Mouse (Mus musculus): ENCODE data around the gene Mcpt8.
"Not testable (repeated sequence)": the region's sequence is repeated elsewhere in the genome, so short reads cannot be mapped to it uniquely, and the experiment has no call there.

Gene Mcpt8

GRCm38 (mm10) chr14:56085167-56085566 lies at the start of gene Mcpt8:
Mcpt8 (minus strand) TSS chr14:56085273.
- no peak for DNase-seq (ENCODE audit: low read depth, low spot score)

- not testable (repeated sequence) for DNase-seq (ENCODE audit: low read depth, low spot score)
Observed at GRCm38 (mm10) chr14:56133675-56134074, 48.6 kb upstream of the Mcpt8 start.

GRCm38 (mm10) chr14:56132508-56132907 lies 47.4 kb upstream of the Mcpt8 start, which contains the start of gene Gzmd:
Gzmd (minus strand) TSS chr14:56132608.
- DNase-seq (ENCODE audit: low read depth, low spot score) = not testable (repeated sequence)

- DNase-seq (ENCODE audit: low read depth, low spot score) = no peak
Observed at GRCm38 (mm10) chr14:56128341-56128740, 43.3 kb upstream of the Mcpt8 start.

- DNase-seq (ENCODE audit: low read depth, low spot score) = no peak
Observed at GRCm38 (mm10) chr14:56123516-56123915, 38.4 kb upstream of the Mcpt8 start.

- DNase-seq (ENCODE audit: low read depth, low spot score) = no peak
Observed at GRCm38 (mm10) chr14:56120525-56120924, 35.5 kb upstream of the Mcpt8 start, which contains the start of gene Gzme. Gzme (minus strand) TSS chr14:56120625.

GRCm38 (mm10) chr14:56115531-56116310 lies 30.6 kb upstream of the Mcpt8 start:
- DNase-seq (ENCODE audit: low read depth, low spot score) = not testable (repeated sequence)

- DNase-seq (ENCODE audit: low read depth, low spot score) = no peak
Observed at GRCm38 (mm10) chr14:56105447-56106180, 20.5 kb upstream of the Mcpt8 start.

- DNase-seq (ENCODE audit: low read depth, low spot score) = no peak
Observed at GRCm38 (mm10) chr14:56105016-56105415, 19.9 kb upstream of the Mcpt8 start.

- no peak for DNase-seq (ENCODE audit: low read depth, low spot score)
Observed at GRCm38 (mm10) chr14:56103452-56103851, 18.4 kb upstream of the Mcpt8 start.

- no peak for DNase-seq (ENCODE audit: low read depth, low spot score)
Observed at GRCm38 (mm10) chr14:56102386-56102785, 17.3 kb upstream of the Mcpt8 start, which contains the start of gene Ctsg. Ctsg (minus strand) TSS chr14:56102574.

- DNase-seq (ENCODE audit: low read depth, low spot score) = no peak
Observed at GRCm38 (mm10) chr14:56098940-56099339, 13.9 kb upstream of the Mcpt8 start.

GRCm38 (mm10) chr14:56097597-56097996 lies 12.5 kb upstream of the Mcpt8 start:
- DNase-seq (ENCODE audit: low read depth, low spot score) = no peak

GRCm38 (mm10) chr14:56093353-56093752 lies 8.3 kb upstream of the Mcpt8 start:
- DNase-seq (ENCODE audit: low read depth, low spot score) = no peak

GRCm38 (mm10) chr14:56086711-56087110 lies 1.6 kb upstream of the Mcpt8 start:
- no peak for DNase-seq (ENCODE audit: low read depth, low spot score)

- DNase-seq (ENCODE audit: low read depth, low spot score) = no peak
Observed at GRCm38 (mm10) chr14:56082016-56082415, 3.1 kb downstream of the Mcpt8 start.

- DNase-seq (ENCODE audit: low read depth, low spot score) = not testable (repeated sequence)
Observed at GRCm38 (mm10) chr14:56062213-56062612, 22.9 kb downstream of the Mcpt8 start, which contains the start of gene Mcpt4. Mcpt4 (minus strand) TSS chr14:56062313.

- no peak for DNase-seq (ENCODE audit: low read depth, low spot score)
Observed at GRCm38 (mm10) chr14:56057722-56058121, 27.4 kb downstream of the Mcpt8 start.

GRCm38 (mm10) chr14:56055408-56055807 lies 29.7 kb downstream of the Mcpt8 start:
- DNase-seq (ENCODE audit: low read depth, low spot score) = no peak

GRCm38 (mm10) chr14:56041792-56042191 lies 43.3 kb downstream of the Mcpt8 start, which contains the start of gene Mcpt2:
Mcpt2 (plus strand) TSS chr14:56042041.
- DNase-seq (ENCODE audit: low read depth, low spot score) = not testable (repeated sequence)

GRCm38 (mm10) chr14:56034433-56034832 lies 50.6 kb downstream of the Mcpt8 start:
- no peak for DNase-seq (ENCODE audit: low read depth, low spot score)

Data from skeletal muscle tissue, adult 2 months (tissue).